Mouse (Mus musculus) adrenal gland, adult 8-10 months (tissue): Measurements from ENCODE around the gene Gm5148. TPM values are rescaled to one million over a fixed set of nuclear protein-coding genes. Genes with fewer than 3 reads are reported as not detected.

ENCODE experiments used
- DNase-seq: peaks from one replicate; pipeline ENCODE4 v3.0.0; 2022
- total RNA-seq, 4 experiments: library from RNA; stranded (reverse); gene quantifications; 2 replicates each; pipeline ENCODE4 v1.2.4; 2022

Gene Gm5148
- 1 to 10 TPM in 2 of 4 experiments, under 1 TPM in 2; 0.12 to 9.2 (median 4.2) TPM for total RNA-seq

DNA sequence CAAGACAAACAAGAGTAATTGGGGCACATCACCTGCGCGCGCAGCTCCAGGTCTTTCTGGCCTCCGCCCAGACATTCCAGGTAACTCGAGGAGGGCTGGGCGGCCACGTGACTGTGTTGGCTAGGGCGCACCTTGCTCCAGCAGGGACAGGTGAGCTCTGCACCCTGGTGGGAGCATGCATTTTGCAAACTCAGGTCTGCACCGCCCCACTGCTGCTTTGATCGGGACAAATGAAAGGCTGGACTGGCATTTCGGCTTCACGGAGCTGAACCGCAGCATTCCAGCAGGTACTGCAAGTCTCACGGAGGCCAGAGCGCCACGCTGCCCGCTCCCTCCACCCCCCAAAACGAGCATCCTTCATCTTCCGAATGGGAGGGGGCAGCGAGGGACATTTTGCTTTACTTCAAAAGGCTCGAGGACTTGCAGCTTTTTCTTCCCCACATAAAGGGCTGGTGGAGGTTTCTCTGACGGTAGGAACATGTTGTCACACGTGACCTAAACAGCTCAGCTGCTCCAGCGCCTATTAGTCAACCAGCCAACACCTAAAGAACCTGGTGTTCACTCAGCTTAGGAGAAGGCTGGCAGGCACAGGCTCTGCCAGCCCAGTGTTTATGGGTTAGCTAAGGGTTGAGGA is at the start of gene Gm5148:
Gene Gm5148 (minus strand): TSS at position 320 of the 634 bp plus-strand sequence.
- no peak for DNase-seq

DNA sequence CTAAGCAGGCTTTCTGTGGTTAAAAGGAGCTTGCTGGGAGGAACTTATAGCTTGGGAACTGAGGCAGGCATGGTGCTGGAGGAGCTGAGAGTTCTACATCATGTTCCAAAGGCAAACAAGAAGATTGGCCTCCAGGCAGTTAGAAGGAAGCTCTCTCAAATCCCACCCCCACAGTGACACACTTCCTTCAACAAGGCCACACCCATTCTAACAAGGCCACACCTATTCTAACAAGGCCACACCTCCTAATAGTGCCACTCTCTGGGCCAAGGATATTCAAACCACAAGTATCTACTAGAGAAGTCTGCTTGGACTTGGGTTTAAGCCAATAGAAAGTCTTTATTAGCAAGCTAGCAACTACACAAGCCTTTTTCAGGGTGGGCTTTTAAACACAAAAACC is 46.7 kb upstream of the Gm5148 start:
- no peak for DNase-seq

DNA sequence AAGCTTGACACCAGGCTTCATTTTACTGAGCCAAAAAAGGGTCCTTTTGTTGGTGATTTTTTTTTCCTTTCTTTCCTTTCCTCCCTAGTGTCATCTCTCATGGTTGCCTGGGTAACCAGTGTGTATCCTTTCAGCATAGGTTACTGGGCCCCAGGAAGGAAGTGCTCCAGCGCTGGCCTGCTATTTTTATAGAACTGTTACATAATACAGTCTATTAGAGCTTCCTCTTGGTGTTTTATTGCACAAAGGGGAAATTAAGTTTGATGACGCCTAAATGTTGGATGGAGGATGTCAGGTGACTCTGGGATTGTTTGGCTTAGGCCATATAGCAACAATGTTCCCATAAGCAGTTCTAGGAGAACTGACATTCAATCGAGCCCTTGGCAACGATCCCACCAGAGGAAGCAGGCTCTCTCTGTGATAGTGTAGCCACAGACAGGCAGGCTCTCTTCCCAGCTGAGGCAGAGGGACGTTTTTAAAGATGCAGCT is 45.0 kb upstream of the Gm5148 start:
- peak; percentile 55 for DNase-seq

DNA sequence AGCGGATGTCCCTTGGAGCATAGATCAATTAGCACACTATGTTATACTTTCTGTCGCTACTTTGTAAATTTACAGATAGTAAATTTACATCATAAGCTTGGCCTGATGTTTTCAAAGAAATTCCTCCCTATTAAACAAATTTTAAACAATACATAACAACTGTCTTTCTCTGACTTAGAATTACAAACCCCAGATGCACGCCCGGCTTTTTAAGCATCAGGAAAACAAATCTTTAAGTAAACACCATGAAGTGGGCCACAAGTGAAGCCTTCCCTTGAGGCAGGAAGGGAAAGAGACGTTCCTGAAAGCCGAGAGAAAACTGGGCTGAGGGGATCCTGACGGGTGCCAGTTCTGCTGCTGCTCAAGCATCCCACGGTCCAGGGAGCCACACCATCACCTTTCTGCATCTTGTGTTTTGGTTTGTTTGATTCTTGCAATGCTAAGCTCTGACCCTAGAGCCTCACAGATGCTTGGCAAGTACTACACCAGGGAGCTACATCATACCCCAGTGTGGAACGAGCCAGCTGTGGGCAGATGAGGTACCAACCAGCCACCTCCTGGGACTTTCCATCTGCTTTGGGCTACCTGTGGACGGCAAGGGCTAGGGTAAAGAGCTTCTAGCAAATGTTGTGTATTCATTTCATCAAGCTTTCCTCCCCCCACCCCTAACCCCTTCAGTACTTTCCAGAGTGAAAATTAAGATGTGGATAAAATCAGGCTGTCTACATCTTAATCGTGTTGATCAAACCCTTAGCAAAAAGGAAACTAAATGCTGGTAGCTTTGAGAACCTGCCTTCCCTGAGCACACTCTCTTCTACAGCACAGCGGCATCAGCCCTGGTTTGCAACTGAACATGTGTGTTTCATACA is 43.1 kb upstream of the Gm5148 start:
- no peak for DNase-seq

DNA sequence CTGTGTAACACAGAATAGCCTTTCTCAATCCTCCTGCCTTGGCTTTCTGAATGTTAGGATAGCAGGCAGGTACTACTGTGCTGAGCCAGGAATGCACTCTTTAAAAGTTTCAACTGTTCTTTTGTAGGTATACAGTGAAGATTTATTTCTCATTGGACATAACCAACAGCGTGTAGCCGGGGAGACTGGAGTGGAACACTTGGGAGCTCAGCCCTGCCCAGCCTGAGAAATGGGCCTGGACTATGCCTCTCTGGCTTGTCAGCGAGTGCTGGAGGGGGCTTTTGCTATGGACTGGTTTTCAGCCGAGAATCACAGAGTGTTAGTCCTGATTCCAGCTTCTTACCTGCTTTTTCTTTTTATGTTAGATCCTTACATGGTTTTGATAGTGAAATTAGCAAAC is 42.3 kb upstream of the Gm5148 start:
- DNase-seq: no peak

DNA sequence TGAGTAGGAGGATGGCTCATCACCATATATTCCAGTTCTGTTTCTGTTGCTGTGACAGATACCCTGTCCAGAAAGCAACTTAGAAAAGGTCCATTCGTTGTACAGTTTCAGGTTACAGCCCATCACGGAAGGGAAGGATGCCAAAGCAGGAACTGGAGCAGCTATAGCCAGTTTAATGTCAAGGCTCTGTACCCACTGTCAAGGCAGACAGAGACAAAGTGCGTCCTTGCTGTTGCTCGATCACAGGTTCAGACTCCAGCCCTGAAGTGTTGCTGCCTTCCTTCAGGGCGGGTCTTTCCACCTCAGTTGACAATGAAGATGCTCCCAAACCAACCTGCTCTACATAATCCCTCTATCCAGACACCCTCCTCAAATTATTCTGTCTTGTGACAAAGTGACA is 41.7 kb upstream of the Gm5148 start:
- peak; percentile 59 for DNase-seq

DNA sequence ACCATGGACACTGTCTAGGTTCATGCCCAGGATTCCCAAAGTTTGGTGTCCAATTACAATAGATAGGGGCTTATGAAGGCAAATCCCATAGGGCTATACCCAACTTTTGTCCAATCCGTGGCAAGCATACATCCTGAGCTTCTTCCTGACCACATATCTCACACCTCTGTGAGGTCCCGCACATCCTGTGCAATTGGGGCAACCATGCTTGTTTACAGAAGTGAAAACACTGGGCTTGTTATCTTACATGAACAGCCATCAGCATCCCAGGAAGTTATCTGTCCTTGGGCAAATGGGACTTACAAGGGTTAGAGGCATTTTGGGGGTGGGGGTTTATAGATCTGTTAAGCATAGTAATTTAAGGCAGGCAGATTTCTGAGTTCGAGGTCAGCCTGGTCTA is 41.0 kb upstream of the Gm5148 start:
- DNase-seq: no peak

DNA sequence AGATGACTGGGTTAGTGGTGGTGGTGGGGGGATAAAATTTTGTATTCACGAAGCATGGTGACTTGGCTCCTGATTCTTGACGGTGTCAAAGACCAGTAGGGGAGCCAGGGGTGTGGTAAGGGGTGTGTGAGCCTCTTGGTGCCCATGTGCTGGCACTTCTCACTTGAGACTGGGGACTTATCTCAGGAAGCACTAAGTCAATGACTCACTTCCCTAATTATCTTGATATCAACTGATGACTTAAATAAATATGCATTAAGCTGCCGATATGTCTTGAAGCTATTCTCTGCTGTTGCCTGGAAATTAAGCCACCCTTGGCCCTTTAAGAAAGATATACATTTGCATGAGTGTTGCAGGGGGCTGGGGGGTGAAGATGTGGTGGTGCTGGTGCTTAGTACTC is 38.0 kb upstream of the Gm5148 start:
- DNase-seq: no peak

DNA sequence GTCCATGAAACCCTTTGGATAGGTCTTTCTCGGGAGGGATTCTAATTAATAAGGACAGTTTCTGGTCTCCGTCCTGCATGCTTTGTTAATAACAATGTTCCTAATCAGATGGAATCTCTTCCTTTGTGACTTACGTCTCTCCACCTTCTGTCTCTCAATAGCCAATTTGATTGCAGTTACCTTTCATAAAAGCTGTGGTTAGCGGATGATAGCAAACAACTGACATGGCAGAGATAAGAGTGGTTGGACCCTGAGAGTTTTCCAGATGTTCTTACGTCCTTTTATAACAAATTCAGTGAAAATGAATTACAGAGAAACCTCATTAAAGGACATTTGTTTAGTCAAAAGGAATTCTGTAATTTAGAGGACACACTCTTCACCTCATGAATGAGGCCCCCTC is 37.5 kb upstream of the Gm5148 start:
- DNase-seq: no peak

DNA sequence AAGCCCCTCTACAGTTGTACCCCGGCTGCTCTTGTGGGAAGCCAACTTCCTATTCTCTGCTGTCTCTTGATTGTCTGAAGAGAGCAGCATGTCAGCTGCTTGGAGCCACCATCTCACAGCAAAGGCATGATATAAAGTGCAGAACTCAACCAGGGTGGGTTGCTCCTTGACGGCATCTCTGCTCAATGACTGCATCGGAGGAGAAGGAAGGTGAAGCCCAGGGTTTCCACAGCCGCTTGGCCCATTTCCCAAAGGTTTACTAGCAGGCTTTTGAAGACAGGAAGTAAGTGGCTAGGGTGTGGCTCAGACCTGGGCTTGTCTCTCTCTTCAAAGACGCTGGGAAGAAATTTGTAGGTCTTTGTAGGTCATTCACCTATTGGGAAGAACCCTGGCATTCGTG is 36.6 kb upstream of the Gm5148 start:
- no peak for DNase-seq

DNA sequence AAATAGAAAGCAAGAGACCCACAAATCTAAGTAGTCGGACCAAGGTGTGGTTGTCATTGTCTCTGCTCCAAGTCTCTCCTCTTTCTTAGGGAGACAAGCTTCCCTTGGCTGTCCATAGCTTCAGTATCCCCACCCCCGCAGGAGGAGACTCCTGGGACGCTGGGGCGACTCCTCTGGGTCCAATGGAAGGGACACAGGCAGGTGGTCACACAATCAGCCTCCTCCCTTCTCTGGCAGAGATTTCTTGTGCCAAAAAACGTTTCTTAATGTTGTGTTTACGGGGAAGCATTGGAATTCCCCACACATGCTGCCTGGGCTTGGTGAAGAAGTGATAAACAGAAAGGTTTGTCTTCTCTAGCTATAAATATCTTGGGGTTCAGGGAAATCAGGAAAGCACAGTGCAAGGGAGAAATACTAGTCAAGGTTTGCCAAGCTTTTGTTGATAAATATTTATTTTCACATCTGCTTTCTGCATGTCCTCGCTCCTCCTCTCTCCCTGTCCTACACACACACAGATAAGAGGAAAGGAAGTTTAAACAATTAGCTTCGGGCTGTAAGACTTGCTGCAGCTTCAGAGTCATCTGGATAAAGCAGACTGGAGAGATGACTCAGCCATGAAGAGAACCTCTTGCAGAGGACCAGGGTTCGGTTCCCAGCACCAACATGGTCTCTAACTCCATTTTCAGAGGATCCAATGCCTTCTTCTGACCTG is 34.5 kb upstream of the Gm5148 start:
- no peak for DNase-seq

DNA sequence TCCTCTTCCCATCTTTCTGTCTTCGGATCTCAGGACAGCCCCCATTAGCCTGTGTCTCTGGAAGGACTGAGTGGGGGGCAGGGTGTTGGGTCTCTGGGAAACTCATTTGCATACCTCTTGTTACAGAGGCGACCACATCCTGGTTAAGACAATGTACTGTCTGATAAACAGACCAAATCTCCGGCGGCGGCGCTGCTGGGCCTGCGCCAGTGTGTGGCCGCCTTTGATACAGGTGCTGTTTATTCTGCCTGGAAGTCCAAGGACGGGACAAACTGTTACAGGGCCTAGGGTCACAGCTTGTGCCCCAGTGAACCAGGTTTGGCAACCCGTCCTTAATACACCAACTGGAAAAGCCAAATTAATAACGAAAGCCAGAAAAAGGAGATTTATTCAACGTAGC is 33.8 kb upstream of the Gm5148 start:
- DNase-seq: peak; percentile 39

DNA sequence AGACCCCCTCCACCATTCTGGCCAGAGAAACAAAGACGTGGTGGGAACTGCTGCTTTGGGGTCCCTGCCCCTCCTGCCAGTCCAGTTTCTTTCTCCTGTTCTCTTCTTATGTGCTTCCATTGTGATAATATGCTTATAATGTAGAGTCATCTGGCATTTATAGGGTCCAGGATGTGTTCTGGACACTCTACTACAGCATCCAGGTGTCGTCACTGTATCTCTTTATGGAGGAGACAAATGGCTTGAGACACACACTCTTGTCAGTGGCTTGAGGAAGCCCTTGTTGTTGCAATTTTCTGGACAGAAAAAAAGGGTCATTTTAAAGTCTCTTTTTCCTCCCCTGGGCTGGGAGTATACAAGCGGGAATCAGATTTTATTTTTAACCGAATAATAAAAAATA is 33.3 kb upstream of the Gm5148 start:
- no peak for DNase-seq

DNA sequence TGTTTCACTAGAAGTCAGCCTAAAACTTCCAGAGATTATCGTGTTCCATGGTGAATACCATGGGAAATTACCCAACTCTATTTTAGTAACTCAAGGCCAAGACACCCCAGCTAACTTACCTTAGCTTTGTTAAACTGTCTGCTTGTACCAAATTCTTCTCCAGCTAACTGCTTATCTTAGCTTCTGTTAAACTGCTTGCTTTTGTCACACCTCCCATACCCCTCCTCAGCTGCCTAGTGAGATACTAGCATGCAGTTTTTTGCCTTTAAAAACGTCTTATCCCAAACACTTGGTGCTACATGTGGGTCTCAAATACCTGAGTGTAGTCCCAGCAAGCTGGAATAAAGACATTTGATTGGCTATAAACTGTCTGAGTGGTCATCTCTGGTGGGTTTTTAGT is 31.7 kb upstream of the Gm5148 start:
- no peak for DNase-seq

DNA sequence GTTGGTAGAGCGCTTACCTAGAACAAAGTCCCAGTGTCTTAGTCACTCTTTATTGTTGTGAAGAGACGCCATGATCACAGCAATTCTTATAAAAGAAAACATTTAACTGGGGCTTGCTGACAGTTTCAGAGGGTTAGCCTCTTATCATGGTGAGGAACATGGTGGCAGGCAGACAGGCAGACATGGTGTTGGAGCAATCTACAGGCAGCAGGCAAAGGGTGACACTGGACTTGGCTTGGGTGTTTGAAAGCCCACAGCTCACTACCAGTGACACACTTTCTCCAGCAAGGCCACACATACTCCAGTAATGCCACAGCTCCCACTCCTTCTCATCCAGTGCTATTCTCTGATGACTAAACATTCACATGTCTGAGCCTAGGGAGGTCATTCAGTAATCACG is 30.3 kb upstream of the Gm5148 start:
- peak; percentile 37 for DNase-seq

DNA sequence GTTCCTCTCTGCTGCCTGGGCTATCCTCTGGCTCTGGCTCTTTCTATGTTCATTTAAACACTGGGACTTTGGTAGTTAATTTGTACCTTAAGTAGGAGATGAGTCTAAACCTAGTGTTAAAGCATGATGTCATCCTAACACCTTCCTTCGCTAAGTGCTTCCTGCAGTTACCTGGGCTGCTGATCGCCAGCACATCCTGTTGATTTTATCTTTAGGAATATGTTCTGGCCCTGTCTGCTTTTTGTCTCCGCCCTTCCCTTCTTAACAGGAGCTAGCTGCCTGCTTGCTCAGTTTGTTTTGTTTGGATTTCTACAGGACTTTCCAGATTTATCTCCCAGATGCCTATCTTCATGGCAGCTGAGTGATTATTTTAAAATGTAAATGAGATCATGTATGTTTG is 28.9 kb upstream of the Gm5148 start:
- no peak for DNase-seq

DNA sequence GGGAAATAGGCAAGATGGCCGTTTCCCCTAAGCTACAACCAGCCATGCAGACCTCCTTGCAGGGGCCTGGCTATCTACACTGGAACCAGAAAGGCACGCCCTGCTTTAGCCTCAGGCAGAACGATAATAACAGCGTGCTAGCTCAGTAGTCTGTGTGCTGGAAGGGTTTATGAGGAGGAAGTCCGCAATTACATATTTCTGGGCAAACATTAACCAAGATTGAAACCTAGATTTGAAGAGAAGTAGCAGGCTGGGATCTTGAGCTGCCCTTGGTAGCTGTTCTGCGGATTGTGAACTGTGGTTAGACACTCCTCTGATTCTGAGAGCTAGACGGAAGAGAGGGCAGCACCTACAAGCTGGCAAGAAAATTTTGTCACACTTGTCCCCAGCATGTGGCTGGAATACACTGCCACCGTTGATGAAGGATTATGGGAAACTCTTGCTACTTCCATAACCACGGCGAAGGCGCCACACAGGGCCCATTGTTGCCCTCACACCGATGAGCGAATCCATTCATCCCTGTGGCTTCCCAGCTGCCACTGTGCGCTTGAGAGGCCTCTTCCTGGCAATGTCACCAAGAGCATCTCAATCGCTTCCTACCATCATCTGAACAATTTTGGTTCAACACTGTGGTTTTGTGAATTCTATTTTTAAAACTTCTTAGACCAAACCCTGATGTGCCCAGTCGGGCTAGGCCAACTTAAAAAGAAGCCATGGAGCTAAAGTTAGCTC is 23.9 kb upstream of the Gm5148 start:
- no peak for DNase-seq

DNA sequence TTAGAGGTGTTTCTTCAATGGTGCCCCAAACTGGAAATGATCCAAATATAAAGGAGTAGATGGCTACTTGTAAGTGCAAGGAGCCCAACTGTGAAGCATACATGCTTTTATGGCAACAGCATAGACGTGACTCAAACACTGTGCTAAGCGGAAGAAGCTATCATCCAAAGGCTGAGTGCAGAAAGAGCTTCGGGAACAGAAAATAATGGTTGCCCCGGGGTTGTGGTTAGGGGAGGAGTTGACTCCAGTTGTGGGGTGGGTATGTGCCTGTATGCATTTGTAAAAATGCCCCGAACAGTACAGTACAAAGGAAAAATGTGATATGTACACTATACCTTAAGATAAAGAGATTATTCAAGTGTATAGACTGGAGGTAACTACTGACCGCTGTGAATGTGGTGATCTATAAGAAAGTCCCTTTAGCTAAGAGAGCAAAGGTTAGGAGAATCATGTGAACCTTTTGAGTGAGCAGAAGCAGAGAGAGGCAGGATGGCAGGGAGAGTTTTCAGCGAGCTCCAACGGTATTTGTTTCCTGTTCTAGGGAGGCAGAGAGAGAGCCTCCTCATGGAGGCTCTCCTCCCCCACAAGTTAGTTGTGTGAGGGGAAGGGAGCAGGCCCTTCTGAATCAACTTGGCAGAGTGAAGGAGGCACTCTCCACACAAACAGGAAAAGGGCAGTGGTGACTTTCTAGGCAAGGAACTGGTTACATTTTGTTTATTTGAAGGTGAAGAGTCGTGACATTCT is 23.1 kb upstream of the Gm5148 start:
- DNase-seq: no peak

DNA sequence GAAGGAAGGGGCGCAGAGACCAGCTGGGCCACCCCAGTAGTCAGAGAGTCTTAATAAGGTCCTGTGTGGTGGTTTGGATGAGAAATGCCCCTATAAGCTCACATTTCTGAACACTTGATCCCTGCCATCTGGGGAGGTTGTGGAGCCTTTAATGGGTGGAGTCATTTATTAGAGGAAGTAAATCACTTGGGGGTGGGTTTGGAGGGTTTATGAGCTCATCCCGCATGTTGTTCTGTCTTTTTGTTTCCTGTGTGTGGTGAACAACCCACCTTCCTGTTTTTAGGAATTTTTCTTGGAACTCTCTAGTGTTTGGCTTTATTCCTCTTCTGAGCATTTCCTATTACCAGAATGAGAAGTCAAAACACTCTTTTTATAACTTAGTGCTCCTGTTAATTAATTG is 19.8 kb upstream of the Gm5148 start:
- no peak for DNase-seq

DNA sequence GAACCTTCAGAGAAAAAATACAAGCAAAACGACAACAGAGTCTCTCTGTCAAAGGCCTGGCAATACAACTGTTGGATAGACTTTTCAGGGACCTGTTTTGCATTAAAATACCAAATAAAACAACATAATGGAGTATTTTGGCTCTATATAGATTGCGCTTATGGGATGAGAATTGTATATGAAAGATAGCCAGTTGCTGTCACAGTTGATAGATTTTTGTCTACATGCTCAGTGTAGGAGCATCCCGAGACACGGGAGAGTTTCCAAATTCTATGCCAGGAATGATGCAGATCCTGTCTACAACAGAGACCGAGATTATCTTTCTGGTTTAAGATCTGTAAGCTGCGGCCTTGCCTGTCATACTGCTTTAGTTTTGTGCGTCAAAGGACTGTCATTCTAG is 15.7 kb upstream of the Gm5148 start:
- no peak for DNase-seq

DNA sequence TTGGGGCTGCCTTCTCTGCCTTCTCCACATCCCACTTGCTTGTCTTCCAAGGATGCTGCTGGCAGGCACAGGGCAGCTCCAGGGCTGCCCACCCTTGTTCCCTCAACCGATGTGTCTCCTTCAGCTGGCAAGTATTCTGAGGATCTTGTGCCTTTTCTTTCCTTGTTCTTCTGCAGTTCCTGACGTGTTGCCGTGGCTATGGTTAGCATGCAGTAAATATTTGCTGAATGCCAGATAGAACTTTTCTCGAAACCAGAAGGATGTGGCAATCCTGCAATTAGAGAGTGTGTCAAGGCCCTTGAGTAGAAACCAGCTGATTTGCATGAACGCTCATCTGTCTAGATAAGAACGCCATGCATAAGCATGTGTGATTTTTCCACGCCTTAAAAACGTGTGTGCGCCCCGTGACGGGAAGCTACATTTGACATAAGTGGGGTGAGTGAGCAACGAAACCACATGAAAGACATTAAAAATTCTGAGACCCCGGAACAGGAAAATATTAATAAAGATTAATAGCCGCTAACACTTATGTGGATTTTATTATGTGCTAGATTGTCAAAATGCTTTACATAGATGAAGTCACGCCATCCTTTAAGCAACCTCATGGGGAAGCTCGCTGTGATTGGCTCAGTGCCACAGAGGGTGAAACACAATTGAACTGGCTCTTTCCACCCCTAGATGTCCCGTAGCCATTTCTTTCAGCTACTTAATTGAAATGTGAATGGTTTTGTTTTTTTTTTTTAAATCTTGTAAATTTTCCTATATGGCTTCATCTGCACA is 14.1 kb upstream of the Gm5148 start:
- no peak for DNase-seq
